ENCODE assay signal across 8 mouse cellular contexts in the genomic region with DNA sequence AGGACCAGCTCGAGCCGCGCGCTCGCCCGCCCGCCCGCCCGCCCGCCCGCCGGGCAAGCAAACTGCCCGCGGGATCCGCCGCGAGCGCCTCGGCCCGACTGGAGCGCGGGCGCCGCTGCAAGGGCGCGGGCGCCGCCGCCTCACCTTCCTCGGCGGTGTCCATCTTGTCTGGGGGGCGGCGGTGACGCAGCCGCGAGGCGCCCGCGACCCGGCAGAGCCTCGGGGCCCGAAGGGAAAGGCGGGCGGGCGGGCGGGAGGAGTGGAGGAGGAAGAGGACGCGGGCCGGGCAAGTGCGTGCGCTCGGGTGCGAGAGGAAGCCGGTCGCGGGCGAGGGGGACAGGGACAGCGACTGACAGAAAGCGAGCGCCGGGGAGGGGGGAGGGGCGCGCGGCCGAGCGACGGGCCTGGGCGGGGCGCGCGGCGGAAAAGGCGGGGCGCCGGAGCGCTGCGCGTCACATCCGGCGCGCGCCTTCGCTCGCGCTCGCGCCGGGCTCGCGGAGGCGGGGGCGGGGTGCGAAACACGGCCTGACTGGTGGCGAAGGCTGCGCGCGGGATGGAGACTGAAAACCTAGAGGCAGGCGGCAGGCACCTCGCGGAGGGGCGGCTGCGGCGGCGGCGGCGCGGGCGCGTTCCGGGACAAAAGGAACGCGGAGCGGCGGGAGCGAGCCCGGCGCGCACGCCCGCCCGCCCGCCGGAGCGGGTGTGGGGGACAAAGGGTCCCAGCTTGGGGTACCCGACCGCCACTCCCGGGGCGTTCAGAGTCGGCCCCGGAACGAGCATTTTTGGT. TPM values are rescaled to one million over a fixed set of nuclear protein-coding genes. Genes with fewer than 3 reads are reported as not detected.
A peak's percentile ranks its signal among the peaks of the same experiment; 100 is the strongest.
DNase-seq lines count a peak whose midpoint lies in the region; ATAC-seq and TF ChIP-seq lines count a peak whose summit lies in the region.

A gene (minus strand): TSS at position 395 of the 787 bp plus-strand sequence.

- peak within 1 kb of the TSS; percentile 90 for H3K4me3 ChIP-seq in forebrain, embryonic 16.5 days (replicated peaks; ENCODE audit: low read length)
- H3K4me3 ChIP-seq in neural tube, embryonic 14.5 days (ENCODE audit: low read depth, low read length) = peak within 1 kb of the TSS; percentile 86
- peak within 1 kb of the TSS; percentile 99 for H3K4me3 ChIP-seq in testis, adult 2 months (ENCODE audit: control insufficient read depth, low read depth, low read length)

- peak; percentile 59; the same call in 1 of the 2 replicates for TF ChIP-seq POLR2A in testis, adult 2 months (IDR thresholded peaks at IDR 0.05; ENCODE audit: control insufficient read depth, low read depth, low read length)

- H3K27me3 ChIP-seq in forebrain, embryonic 16.5 days (replicated peaks; ENCODE audit: control insufficient read depth, insufficient read depth, low read length) = no peaks in the 10 kb centered on the region
- no peaks in the 10 kb centered on the region for H3K27me3 ChIP-seq in neural tube, embryonic 14.5 days (ENCODE audit: control insufficient read depth, insufficient read depth, low read length)
- H3K27me3 ChIP-seq in testis, adult 2 months (ENCODE audit: control insufficient read depth, insufficient read depth, low read length) = no peaks in the 10 kb centered on the region

- H3K9ac ChIP-seq in forebrain, embryonic 16.5 days (replicated peaks; ENCODE audit: low read depth, low read length) = peak within 1 kb of the TSS; percentile 94
- H3K9ac ChIP-seq in neural tube, embryonic 14.5 days (replicated peaks; ENCODE audit: low read depth, low read length) = peak within 1 kb of the TSS; percentile 90

- peak; percentile 82 for DNase-seq in ES-CJ7 (ENCODE audit: low read depth, low spot score)
- peak; percentile 94 for DNase-seq in cerebellum, adult 11-12 months
- DNase-seq in heart, postnatal 25 days (ENCODE audit: low spot score) = peak; percentile 80
- peak; percentile 90 to 95 for DNase-seq in layer of hippocampus, adult 18-20 months (ENCODE audit: low spot score in 2 of 2)
- peak; percentile 87 to 91 for DNase-seq in lung, adult 18-20 months

- intact Hi-C loops in heart, postnatal 25 days (cut with DNase I) = loop anchor here (5.0 to 10.0 kb wide), 5 partner anchors 39 to 306 kb away; a partner anchor contains a TSS

- peak; percentile 95 for ATAC-seq in forebrain, embryonic 16.5 days
- peak; percentile 94 for ATAC-seq in neural tube, embryonic 14.5 days (ENCODE audit: low read depth)

- peaks cover 21% of the 10 kb centered on the region for H3K4me1 ChIP-seq in forebrain, embryonic 16.5 days (replicated peaks; ENCODE audit: control insufficient read depth, insufficient read depth, low read length)
- H3K4me1 ChIP-seq in neural tube, embryonic 14.5 days (ENCODE audit: control insufficient read depth, insufficient read depth, low read length) = peaks cover 18% of the 10 kb centered on the region
- peaks cover 6% of the 10 kb centered on the region for H3K4me1 ChIP-seq in testis, adult 2 months (ENCODE audit: control insufficient read depth, insufficient read depth, low read length)

- peaks cover 4% of the 10 kb centered on the region; the same call in 1 of the 2 replicates for H3K36me3 ChIP-seq in forebrain, embryonic 16.5 days (ENCODE audit: control insufficient read depth, insufficient read depth)
- no peaks in the 10 kb centered on the region for H3K36me3 ChIP-seq in neural tube, embryonic 14.5 days (ENCODE audit: control insufficient read depth, insufficient read depth, low read length)
- H3K36me3 ChIP-seq in testis, adult 2 months (ENCODE audit: control insufficient read depth, insufficient read depth, low read length) = no peaks in the 10 kb centered on the region

- under 1% methylated on average over 92 of the region's 132 CpGs for WGBS in forebrain, embryonic 16.5 days
- WGBS in neural tube, embryonic 14.5 days = under 1% methylated on average over 83 of the region's 132 CpGs

- H3K9me3 ChIP-seq in forebrain, embryonic 16.5 days (ENCODE audit: control insufficient read depth, low read length) = peaks cover 2% of the 10 kb centered on the region; the same call in 1 of the 2 replicates
- H3K9me3 ChIP-seq in neural tube, embryonic 14.5 days (ENCODE audit: control insufficient read depth, low read length) = no peaks in the 10 kb centered on the region

- TF ChIP-seq CTCF in testis, adult 2 months (IDR thresholded peaks at IDR 0.05; ENCODE audit: control insufficient read depth, insufficient read depth, insufficient replicate concordance, low read depth, low read length) = no peak

- H3K4me2 ChIP-seq in forebrain, embryonic 16.5 days (ENCODE audit: low read length) = peak within 1 kb of the TSS; percentile 77
- H3K4me2 ChIP-seq in neural tube, embryonic 14.5 days (ENCODE audit: low read depth, low read length) = peak within 1 kb of the TSS; percentile 92

- peak within 1 kb of the TSS; percentile 99 for H3K27ac ChIP-seq in forebrain, embryonic 16.5 days (ENCODE audit: low read length)
- H3K27ac ChIP-seq in neural tube, embryonic 14.5 days (ENCODE audit: low read depth, low read length) = peak within 1 kb of the TSS; percentile 99
- H3K27ac ChIP-seq in testis, adult 2 months (ENCODE audit: control insufficient read depth, insufficient read depth, low read depth, low read length) = peak within 1 kb of the TSS; percentile 95

RNA-seq across cellular contexts. Expression of the gene that starts here (rescaled TPM):
- 95.4 and 96.8 TPM in 2 replicates for polyA plus RNA-seq in forebrain, embryonic 16.5 days (2015; fragmentation: Nextera tagmentation; extraction: Ambion mirVana)
- 100 to 1,000 TPM; 100 to 111 TPM for total RNA-seq in heart, postnatal 25 days (2021)
- 100 to 1,000 TPM; 189 to 191 TPM for total RNA-seq in layer of hippocampus, adult 18-20 months (2021)
- polyA plus RNA-seq in neural tube, embryonic 14.5 days (2014; fragmentation: Nextera tagmentation; extraction: Ambion mirVana) = 98.4 and 115 TPM in 2 replicates
- 18.3 and 26.7 TPM in 2 replicates for polyA plus RNA-seq in testis, adult 2 months (2012; rRNA removed)

Comparison
In these comparisons a context has a peak if more than half of its experiments do, and no peak if none do; other contexts are left out.
1. Peak in every context shown above with its lines: DNase-seq, ATAC-seq, H3K4me3 ChIP-seq and H3K27ac ChIP-seq.